Mouse (Mus musculus): ENCODE measurements at regions not wholly inside any gene's neighbourhood (a gene's known extent, or its start where the extent isn't known, plus 50 kb on each side); places are given as distances from the start of the nearest gene placed in this dataset.
"Not testable (repeated sequence)": the region's sequence is repeated elsewhere in the genome, so short reads cannot be mapped to it uniquely, and the experiment has no call there.

DNA sequence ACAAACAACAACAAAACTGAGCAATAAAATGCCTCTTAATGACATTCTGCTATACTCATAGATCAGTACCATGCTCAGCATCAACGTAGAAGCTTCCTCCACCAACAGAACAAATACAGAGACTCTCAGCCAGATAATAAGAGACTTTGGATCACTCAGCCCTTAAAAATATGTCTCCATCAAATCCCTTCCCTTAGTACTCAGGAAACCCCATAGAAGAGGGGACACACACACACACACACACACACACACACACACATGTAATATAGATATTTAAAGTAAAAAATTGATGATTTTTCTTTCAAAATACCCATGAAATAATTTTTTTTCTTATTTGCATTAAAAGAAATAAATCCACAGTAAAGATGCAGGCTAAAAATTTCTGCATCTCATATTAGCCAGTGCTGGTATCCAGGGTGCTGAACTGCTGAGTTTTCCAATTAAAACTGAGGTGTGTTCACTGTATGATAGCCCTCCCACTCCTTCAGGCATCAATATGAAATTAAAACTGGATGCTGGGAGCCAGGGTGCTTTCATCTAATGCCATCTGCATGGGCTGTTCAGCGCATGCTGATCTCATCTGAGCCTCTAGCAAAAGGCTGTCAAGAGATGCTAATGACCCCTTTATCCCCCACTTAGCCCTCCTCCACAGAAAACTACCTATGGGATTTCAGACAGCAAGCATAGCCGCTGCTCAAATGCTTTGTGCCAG lies 321.0 kb downstream of the Tm4sf1 start:
- DNase-seq = no peak

DNA sequence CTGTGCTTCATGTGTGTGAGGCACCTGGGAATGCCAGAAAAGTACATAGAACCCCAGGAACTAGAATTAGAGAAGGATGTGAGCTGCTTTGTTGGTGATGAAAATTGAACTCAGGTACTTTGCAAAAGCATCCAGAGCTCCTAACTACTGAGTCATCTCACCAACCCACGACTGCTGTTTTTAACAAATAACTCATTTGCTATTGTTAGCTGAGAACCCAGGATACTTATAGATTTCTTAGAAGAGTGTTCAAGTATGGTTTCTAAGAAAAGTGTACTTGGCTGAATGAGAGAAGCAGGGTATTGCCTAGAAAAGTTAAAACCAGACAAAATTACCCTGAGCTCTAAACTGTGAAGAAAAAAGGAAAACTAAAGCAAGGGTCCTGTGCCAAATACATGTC lies 335.8 kb downstream of the Tm4sf1 start:
- no peak for DNase-seq

DNA sequence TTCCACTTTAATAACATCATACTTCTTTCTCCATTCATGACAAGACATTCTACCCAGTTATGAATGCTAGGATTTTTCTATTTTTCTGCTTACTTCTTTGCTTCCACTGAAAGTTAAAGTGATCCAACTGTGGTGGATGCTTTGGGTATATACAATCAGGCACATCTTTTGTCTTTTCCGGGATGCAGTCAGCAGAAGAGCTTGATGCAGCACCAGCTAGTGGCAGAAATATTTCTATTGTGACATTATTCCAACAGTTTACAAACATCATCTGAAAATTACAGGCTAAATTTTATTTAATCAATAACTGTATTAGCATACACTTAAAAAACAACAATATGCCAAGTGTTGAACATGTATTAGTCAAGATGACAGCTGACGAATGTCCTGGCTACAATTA lies 336.3 kb downstream of the Tm4sf1 start:
- DNase-seq = no peak

DNA sequence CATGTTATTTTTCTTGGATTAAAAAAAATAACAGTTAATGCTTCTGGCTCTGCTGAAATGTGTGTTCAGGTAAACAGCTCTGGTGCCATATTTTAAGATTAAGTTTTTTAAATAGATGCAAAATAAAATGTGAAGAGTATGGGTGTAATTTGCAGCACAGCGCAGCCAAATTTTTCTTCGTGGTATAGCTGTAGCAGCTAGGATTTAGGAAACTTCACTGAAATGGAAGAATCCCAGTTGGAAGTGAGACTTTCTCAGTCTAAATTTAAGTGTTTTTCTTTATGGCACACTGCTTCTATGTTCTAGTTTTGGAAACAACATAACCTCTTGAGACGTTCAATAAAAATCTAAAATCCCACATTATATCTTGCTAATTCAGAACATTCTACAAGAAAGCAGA lies 337.6 kb downstream of the Tm4sf1 start:
- DNase-seq = no peak

DNA sequence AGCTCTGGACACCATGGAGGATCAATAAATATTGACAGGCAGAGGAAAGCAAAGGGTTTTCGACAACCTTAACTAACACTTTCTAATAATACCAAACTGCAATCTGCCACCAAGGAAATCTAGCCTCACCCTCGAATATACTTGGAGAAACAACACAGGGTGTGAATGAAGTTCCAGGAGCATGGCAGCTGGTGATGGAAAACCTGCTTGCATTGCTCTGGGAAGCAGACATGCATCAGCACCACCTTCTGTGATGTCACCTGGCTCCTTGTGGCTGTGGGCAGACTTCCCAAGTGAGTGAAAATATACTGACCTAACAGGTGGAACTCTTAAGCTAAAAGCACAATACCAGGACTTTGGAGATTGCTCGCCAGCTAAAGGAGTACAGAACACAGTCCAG lies 338.5 kb downstream of the Tm4sf1 start:
- DNase-seq = no peak

DNA sequence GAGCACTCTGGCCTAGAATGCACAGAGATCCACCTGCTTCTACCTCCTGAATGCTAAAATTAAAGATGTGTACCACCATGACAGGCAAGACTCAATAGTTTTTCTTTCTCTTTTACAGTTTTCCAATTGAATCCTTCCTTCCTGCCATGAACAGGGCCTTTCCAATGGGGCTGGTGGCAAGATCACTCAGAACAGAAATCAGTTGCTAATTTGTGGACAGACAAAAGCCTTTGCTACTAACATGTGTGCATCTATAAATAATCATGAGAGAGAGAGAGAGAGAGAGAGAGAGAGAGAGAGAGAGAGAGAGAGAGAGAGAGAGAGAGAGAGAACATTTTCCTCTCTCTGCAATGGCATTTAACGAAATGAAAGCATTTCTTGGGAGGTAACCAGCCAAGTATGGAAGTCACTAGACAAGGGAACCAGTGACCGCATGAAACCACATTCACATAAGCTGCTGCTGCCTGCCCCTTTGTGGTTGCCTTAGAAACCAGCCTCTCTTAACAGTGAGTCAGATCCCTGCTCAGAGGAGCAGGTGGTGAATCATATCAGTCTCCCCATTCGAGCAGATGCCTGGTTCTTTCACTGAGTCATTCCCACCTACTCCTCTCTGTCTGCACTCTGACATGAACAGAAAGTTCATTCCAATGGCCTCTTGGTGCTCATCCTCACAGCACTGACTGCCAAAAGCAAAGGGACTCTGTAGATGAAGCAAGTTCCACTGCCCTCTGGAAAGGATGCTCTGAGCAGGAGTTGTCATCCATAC lies 339.4 kb downstream of the Tm4sf1 start:
- peak; percentile 19 for DNase-seq

DNA sequence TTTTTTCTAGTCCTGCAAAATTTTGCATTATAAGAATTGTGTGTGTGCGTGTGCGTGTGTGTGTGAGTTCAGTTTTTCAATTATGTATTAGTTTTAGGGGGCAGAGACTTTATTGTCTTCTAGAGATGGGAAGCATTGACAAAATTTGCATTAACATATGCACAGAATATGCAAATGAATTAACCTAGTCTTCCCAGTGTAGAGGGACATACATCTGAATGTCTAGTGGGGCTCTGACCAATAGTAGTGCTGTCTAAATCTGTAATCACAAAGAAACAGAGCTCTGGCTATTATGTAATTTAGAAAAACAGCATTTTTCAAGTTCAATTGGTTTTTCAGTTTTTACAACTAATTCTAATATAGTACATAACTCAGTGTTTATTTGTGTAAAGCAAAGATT lies 344.8 kb downstream of the Tm4sf1 start:
- DNase-seq = no peak

DNA sequence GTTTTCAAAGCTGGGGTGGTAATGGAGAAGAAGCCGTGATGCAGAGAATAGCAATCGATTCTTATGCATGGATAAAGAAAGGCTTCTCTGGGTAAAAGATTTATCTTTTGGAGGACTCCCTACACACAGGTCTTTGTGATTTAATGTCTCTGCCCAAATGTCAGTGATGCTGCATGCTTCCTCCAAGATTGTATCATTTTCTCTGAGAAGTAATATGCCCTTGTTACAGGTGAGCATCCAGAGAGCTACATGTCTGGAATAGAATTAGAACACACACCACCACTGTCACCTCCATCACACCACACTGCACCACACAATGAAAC lies 346.0 kb downstream of the Tm4sf1 start:
- DNase-seq = no peak

DNA sequence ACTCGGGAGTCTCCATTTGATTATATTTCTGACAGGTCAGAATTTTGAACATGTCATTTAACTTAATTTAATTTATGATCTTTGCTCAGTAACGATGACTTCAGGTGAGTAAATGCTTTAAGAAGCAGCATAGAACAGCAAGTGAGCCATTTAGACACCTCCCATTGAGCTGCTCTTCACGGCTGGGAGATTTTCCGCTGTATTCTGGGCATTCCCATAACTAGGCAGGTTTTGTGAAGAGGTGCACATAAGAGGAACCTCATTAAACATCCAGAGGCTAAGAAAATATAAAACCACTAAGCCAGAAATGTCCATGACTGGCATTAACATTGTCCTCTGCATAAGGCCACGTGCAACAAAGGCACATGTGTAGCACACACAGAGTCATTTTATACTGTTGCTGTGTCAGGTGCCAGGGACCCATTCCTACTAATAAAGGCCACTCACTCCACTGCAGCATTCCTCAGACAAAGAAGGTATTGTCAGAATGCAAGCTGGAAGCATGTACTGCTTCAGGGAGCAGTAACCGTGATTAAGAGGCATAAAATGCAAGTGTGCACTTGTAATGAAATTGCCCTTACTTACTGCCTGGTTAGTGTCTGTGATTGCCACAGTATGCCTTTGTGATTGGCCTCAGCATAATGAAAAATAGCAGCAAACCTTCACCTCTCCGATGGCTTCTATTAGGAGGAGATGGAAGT lies 346.5 kb downstream of the Tm4sf1 start:
- DNase-seq = no peak

DNA sequence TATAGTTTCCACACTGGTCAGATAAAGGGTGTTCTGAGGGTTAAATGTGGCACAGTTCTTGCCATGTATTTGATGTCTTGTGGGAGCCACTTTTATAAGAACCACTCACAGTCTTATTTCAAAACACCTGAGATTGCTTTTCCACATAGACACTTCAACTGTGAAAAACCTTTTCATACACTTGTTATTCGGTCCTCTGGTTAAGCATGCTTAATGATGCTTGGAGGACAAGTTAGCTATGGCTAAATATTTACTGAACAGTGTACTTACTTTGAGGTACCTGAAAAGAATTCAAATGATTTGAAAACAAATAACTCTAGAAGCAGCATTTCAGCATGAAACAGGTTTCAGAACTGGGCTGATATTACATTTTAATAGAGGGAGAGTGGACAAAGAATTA lies 359.2 kb downstream of the Tm4sf1 start:
- DNase-seq = not testable (repeated sequence)

DNA sequence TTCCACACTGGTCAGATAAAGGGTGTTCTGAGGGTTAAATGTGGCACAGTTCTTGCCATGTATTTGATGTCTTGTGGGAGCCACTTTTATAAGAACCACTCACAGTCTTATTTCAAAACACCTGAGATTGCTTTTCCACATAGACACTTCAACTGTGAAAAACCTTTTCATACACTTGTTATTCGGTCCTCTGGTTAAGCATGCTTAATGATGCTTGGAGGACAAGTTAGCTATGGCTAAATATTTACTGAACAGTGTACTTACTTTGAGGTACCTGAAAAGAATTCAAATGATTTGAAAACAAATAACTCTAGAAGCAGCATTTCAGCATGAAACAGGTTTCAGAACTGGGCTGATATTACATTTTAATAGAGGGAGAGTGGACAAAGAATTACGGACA lies 372.8 kb downstream of the Tm4sf1 start:
- not testable (repeated sequence) for DNase-seq

DNA sequence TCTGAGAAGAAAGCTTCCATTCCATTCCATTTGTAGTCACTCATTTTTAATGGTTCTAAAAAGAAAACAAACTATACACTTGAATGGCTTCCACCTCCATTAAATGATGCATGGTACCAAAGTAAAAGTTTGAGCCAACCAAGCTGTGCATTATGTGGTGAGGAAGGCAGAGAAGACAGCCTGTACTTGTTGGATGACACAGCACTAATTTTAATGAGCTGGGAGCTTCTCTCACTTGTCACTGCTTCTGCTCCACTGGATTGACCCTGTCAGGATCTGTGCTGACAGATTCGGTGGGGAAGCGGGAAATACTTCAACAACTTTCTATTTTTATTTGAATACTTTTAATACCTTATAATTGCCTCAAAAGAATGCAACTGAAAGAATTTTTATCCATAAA lies 403.3 kb downstream of the Tm4sf1 start:
- DNase-seq = no peak

DNA sequence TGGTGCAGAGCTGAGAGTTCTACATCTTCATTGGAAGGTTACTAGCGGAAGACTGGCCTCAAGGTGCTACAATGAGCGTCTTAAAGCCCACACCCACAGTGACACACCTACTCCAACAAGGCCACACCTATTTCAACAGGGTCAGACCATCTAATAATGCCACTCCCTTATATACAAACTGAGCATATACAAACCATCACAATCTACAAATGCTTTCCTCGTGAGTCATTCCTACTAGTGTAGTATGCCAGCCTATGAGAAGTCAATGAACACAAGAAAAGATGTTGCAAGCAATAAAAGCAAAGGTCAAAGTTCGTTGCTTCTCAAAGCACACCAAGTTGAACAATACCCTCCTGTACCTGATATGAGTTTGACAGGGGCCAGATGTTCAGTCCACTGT lies 424.7 kb downstream of the Tm4sf1 start:
- no peak for DNase-seq

DNA sequence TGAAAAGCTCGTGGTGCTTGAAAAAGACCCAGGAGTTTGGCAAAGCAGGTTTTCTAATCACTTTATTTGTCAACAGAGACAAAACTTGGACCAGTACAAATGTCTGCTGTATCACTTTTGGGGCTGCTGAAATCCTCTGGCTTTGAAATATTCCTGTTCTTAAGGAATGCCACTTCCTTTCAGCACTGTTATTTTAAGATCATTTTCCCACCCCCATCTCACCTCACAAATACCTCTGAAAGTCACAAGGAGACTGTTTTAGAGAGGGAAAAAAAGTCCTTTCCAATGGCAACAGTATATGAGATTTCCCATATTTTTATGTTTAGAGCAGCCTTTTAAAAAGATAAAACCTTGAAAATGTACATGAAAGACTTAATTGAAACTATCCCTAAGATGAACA lies 438.2 kb downstream of the Tm4sf1 start:
- no peak for DNase-seq

DNA sequence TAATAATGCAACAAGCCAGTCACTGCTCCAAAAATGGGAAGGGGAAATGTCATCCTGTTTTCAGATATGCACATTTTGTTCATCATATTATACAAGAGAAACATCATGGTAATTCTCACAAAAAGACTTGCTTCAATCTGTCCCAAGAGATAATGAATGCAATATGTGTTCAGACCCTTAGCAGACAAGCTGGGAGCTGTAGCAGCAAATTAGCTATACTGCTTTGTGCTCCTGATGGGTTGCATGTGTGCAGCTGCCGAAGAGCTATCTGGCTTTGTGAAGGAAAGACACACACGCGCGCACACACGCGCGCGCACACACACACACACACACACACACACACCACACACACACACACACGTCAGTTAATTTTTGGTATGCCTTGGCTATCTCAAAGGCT lies 441.9 kb downstream of the Tm4sf1 start:
- peak; percentile 9 for DNase-seq

DNA sequence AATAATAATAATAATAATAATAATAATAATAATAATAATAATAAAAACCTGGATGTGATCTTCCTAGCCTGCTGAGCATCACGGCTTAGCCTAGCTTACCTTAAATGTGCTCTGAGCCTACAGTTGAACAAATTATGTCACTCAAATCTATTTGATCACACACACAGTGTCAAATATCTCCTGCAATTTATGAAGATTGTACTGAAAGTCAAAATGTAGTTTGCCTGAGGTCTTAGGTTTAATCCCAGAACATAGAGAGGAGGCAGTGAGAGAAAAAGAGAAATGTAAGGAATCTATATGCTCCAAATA lies 456.4 kb downstream of the Tm4sf1 start:
- no peak for DNase-seq

DNA sequence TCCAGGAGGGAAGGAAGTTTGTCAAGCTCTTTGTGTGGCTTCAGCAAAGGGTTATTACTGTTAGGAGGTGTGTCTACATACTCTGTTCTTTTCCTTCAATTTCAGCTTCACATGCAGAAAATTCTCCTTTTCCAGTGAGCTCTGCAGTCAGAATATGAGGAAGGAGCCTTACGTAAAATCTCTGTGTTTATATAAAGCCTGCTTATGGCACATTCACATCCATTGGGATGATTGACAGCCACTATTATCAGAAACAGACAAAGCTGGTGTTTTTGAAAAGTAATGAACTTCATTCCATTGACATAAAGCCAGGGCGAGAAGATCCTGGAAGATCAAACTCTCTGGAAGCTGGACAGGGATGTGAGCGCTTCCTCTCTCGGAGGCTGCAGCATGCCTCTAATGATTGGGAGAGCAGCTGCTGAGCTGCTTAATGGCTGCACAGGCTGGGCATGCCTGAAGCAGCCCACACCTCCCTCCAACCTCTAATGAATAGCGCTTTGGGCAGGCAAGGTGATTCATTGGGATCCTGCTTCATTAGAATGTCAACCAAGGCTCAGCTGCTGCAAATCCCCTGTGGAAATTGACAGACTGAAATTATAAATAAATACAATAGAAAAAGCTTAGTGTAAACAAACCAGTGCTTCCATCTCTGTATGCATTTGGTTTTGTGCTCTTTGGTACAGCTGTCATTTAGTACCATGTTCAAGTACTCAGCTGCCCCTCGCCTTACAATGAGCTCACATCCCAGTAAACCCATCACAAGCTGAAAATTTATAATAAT lies 456.9 kb downstream of the Tm4sf1 start:
- no peak for DNase-seq

DNA sequence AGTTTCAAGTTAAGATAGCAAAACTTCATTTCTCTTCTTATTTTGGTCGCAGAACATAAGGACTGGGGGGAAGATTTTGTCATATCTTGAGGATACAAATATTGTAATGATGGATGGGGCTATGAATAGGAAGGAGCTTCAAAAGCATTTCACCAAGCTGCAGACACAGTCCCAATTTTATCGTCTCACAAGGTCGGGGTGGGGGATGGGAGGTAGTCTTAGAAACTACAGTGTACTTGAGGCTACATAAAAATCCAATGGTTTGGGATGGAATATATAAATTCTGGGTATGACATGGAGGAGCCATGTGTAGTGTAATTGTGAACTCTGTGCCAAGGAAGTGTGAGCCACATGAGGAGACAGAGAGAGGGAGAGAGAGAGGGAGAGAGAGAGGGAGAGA lies 464.6 kb downstream of the Tm4sf1 start:
- DNase-seq = peak; percentile 49

DNA sequence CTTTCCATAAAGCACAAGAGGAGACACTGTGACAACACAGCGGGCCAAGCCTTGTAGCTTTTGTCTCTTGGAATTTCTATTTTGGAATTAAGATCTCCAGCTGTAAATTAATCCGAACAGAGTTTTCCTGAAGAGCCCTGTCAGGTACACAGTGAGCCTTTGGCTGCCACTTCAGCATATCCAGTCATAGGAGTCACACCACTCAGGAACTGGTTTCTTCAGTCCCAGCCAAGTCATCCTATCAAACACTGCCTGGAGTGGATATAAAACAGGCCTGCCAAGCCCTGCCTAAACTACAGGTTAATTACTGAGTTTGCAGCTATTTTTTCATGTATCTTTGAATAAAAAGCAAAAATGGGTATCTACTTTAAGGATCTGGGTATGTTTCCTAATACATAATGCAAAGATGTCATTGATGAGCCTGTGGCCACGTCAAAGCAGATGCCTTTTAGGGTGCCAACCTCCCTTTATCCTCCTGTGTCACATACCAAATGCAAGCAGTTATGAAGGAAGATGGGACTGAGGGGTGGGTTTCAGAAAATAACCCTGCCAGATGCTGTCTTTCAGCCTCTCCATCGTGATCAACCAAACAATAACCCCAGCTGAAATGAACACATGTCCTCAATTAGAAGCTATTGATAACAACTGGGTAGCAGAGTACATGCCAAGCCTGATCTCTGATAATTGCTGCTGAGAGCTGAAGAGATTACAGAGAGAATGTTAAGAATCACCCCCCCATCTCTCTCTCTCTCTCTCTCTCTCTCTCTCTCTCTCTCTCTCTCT lies 471.3 kb downstream of the Tm4sf1 start:
- DNase-seq = no peak

DNA sequence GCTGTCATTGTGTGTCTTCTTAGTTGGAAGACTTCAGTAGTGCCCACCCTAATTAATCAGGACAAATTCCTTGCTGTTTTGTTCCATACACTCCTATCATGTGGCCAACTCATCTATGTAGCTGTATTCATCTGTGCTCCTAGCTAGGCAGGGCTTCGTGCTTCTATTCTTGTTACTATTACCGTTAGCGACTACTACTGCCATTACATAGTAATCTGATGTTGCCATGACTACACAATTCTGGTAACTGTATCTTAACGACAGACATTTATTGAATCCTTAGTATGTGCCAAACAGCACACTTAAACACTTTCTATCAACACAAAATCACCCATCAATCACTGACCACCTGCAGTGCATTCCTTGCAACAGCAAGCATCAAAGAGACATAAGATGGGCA lies 477.6 kb downstream of the Tm4sf1 start:
- no peak for DNase-seq

DNA sequence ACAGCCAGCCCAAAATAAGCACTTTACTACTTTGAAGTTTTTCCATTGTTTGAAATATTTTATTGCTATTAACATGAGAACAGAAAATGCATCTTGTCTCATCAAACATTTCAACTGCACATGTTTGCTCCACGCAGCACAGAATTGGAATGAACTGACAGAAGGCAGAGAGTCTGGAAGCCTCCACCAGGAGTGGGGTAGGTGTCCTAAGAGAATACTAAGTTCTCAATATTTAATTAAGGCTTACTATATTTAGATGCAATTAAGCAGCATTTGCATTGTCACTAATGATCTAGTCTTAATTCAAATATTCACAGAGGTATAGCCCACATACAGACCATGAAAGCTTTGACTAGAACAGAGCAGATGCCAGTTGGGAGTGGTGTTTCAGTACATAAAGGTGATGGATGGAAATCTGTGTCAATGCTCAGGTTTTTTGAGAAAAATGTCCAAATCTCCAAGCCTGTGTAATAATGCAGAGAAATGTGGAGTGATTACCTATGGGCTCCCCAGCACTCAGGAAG lies 491.2 kb downstream of the Tm4sf1 start:
- no peak for DNase-seq

DNA sequence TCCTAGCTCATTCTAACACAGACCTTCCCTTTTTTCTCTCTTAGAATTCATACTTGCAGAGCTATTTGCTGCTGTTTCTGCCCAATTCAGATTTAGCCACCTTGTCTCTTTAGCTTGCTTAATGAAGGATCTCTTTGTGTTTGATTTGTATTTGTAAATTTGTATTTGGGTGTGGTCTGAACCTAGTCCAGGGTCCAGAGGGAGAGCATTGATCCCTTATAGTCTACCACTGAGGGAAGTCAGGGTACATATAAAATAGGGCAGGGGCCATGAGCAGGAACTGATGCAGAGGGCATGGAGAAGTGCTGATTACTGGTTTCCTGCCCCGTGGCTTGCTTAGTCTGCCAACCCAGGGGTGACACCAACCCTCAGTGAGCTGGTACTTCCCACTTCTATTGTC lies 508.7 kb downstream of the Tm4sf1 start:
- DNase-seq = no peak

DNA sequence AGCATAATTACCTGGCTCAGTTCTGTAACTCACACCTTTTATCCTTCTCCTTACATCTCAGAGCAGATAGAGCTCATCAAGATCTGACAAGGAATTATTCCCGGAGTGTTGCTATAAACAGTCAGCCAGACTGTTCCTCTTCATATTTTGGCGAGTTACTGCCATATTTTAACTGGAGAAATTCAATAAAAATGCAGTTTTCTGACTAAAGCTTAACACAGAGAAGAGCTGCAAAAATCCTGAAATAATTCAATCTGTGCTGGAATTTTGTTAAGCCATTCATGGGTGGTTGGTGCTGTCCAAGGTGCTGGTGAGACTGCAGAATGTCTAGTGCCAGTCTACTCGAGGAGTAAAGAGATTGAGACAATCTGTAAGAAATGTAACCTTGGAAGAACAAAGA lies 512.6 kb downstream of the Tm4sf1 start:
- DNase-seq = peak; percentile 4

Data from right cerebral cortex, postnatal 4 days (tissue).